Mouse (Mus musculus) macrophage (primary cell): Measurements from ENCODE around the gene Bckdhb. TPM values are rescaled to one million over a fixed set of nuclear protein-coding genes. Genes with fewer than 3 reads are reported as not detected.
"Not testable (repeated sequence)": the region's sequence is repeated elsewhere in the genome, so short reads cannot be mapped to it uniquely, and the experiment has no call there.

ENCODE experiments used
- H3K27ac ChIP-seq: fragments of 350-480 bp; formaldehyde crosslinking; 2 replicates; pipeline ENCODE4 v1.9.0; 2021
- H3K36me3 ChIP-seq: fragments of 350-480 bp; formaldehyde crosslinking; 2 replicates; pipeline ENCODE4 v1.9.0; 2021; ENCODE audit errors: inconsistent target
- H3K4me3 ChIP-seq: fragments of 350-480 bp; formaldehyde crosslinking; 2 replicates; pipeline ENCODE4 v1.9.0; 2021; ENCODE audit errors: inconsistent target
- H3K79me2 ChIP-seq: fragments of 350-480 bp; formaldehyde crosslinking; 2 replicates; pipeline ENCODE4 v1.9.0; 2021; ENCODE audit errors: inconsistent target
- WGBS: methylation state at CpG from one replicate; pipeline ENCODE4 v1.1.7; 2026; ENCODE audit warnings: inconsistent platforms; ENCODE audit not compliant: missing documents; 5-methylcytosine and 5-hydroxymethylcytosine counted together
- polyA plus RNA-seq: library from polyadenylated mRNA; stranded (reverse); fragments of 250-400 nt; gene quantifications from 3 replicates; pipeline ENCODE4 v1.2.4, GENCODE M21; 2018; ENCODE audit warnings: inconsistent platforms

Bckdhb gene
- polyA plus RNA-seq, 1 experiment from 2014 or later, result 9.8 TPM

DNA sequence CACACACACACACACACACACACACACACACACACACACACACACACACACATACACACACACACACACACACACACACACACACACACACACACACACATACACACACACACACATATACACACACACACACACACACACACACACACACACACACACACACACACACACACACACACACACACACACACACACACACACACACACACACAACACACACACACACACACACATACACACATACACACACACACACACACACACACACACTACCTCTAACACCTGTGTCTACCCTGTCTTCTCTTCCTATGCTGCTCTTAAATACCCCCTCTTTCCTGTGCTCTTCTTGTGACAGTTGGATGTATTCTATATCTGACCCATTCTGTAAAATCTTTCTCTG, 14.6 kb downstream of the Bckdhb start:
- H3K36me3 ChIP-seq, H3K4me3 ChIP-seq, H3K27ac ChIP-seq, H3K79me2 ChIP-seq: not testable (repeated sequence)

DNA sequence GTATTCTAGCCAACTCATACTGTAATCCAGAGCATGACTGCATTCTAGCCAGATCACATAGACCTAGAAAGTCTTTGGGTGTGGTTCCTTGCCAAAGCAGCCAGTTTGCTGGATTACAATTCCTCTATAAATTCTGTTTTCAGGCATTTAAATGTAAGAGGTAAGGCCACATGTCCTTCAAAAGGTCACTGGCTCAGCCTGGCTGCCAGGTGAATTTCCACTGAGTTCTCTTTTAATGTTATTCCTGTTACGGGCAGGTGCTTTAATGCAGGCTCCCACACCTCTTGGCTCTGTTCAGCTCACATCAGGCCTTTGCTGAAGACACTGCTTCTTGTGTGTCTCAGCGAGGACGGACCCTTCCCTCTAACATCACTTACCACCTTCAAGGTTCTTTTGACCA, 15.1 kb downstream of the Bckdhb start:
- Histone ChIP-seq H3K4me3 (no peak overlapping the region), H3K27ac (no peak overlapping the region), H3K79me2 (no peaks in the 10 kb centered on the region), H3K36me3 (no peaks in the 10 kb centered on the region)
- 86% methylated on average over 3 of the region's 3 CpGs for WGBS

DNA sequence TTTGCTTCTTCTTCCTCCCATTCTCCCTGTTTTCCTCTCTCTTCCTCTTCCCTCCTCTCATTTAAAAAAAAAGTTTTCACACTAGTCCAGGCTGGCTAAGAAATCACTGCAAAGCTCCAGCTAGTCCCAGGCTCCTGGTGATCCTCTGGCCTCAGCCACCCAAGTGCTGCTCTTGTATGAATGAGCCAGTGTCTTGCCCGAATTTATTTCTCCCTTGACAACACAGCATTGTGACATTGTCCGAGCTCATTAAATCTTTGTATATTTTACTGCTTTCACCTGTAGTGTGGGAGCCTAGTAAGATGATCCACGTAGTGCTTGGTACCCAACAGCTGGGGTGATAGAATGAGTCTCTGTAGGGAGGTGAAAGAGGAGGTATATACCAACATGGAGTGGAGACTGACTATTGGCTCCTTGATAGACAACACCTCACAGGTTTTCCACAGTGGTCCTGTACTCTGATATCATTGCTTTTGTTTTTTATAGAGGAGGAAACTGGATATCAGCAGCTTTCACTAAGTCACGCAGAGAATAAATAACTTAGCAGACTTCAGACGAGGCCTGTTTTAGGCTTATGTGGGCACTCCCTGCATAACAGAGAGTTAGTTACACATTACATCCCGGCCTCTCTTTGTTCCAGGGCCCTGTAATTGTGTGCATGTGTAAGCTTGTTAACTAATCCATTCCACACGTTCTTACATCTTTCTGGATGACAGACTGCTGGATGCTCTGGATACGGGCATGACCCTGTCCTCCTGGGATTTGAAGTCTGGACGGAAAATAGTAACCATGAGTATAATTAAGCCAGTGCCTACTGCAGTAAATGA, 15.8 kb downstream of the Bckdhb start:
- no peak overlapping the region for H3K27ac ChIP-seq

DNA sequence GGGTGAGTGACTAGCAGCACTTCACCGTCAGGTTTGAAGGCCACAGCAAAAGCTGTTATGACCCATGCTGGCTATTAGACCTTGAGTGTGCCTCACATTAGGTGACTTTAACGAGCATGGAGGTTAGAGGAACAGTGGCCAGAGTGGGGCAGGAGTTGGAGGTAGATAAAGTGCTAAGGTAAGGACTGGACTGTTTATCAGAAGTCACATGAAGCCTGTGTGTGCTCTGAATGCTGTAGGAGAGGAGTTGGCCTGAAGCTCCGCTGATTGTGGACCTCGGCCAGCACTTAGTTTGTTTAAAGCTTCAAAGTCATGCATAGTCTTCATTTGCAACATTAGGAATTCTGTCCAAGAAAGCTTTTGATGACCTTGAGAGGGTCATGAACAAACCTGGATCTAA, 26.4 kb downstream of the Bckdhb start:
- WGBS, result 93% methylated on average over 4 of the region's 4 CpGs
- Histone ChIP-seq H3K36me3 (no peaks in the 10 kb centered on the region), H3K4me3 (no peak overlapping the region), H3K27ac (no peak overlapping the region), H3K79me2 (no peaks in the 10 kb centered on the region)

More for the DNA sequence above, 15.8 kb downstream of the Bckdhb start:
- Histone ChIP-seq H3K4me3 (no peak overlapping the region), H3K36me3 (no peaks in the 10 kb centered on the region), H3K79me2 (no peaks in the 10 kb centered on the region)
- WGBS, result 97% methylated on average over 9 of the region's 9 CpGs

DNA sequence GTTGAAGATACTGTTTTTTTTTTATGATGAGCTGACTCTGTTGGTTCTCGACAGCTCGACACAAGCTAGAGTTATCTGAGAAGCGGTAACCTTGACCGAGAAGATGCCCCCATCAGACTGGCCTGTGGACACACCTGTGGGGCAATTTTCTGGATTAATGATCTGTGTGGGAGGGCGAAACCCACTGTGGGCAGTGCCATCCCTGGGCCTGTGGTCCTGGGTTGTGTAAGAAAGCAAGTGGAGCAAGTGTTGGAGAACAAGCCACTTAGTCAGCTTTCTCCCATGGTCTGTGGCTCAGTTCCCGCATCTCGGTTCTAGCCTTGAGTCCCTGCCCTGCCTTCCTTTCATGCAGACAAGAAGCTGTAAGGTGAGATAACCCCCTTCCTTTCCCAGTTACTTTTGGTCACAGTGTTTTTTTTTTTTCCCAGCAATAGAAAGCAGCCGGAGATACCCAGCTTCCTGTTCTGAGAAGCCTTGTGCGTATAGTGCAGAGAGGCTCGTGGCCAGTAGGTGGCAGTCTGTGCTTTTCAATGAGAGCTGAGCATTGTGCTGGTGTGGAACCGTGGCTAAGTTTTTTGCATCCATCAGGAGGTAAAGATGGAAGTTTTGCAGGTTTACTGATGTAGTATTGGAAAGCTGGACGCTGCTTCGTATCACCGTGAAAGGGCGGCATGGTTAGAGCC, 31.8 kb downstream of the Bckdhb start:
- 52% methylated on average over 15 of the region's 15 CpGs for WGBS
- Histone ChIP-seq H3K36me3 (no peaks in the 10 kb centered on the region), H3K79me2 (no peaks in the 10 kb centered on the region), H3K27ac (no peak overlapping the region), H3K4me3 (no peak overlapping the region)

DNA sequence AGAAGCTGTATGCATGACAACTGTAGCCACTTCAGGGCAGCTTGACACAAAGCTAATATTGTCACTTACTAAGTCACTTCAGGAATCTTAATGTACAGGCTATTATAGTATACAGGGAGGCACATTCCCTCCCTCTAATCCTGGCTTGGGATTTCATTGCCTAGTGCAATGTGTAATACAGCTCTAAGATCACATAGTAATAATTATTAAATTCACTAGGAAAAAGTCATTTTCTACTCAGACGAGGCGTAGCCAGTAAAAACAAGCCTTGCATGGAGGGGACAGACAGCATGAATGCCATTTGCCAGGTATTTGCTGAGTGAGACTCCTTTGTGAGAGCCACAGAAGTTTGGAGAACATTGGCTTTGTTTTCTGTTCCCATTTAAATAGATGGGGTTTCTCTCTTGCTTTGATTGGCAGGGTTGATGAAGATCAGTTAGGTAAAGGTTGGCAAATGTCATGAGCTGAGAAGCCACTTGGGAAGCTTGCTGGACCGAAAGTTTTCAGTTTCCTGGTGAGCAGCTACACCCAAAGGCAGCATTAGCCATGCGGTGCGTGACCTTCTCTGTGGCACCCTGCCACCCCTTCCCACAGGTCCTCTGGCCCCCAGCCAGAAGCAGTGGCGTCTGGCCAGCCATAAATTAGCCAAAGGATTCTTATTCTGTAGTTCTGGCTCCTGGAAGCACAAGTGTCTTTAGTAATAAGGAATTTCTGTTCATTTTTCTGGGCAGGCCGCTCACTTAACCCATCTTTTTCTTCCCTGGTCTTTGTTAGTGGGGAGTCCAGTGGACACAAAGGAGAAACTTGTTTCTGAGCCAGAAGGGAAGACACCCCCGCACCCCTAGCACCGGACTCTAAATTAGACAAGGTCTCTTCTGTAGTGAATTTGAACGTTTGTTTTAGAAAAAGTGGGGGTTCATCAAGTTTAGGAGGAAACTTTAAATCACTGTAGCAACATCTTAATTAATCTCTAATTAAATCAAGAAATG, 37.4 kb downstream of the Bckdhb start:
- WGBS, result 83% methylated on average over 10 of the region's 10 CpGs

DNA sequence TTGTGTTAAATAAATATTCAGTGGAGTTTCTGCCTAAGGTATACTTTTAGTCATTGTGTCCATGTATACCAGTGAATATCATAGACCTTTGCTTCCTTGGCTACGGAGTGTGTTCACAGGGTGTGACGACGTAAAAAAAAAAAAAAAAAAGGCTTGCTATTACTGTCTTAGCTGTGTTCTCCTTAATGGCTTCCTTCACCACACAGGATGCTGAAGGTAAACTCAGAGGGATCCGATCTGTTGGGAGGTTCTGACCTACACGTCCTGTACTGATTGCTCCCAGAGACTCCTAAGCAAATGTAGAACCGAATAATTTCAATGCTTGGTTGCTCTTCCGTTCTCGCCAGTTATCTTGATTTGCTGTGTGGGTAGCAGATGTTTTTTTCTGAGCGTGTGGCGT, 38.4 kb downstream of the Bckdhb start:
- Histone ChIP-seq H3K27ac (no peak overlapping the region), H3K4me3 (no peak overlapping the region), H3K79me2 (no peaks in the 10 kb centered on the region), H3K36me3 (no peaks in the 10 kb centered on the region)
- WGBS, result 95% methylated on average over 10 of the region's 10 CpGs

More for the DNA sequence above, 37.4 kb downstream of the Bckdhb start:
- no peak overlapping the region for H3K4me3 ChIP-seq
- H3K36me3 ChIP-seq, result no peaks in the 10 kb centered on the region
- H3K79me2 ChIP-seq, result no peaks in the 10 kb centered on the region
- no peak overlapping the region for H3K27ac ChIP-seq

DNA sequence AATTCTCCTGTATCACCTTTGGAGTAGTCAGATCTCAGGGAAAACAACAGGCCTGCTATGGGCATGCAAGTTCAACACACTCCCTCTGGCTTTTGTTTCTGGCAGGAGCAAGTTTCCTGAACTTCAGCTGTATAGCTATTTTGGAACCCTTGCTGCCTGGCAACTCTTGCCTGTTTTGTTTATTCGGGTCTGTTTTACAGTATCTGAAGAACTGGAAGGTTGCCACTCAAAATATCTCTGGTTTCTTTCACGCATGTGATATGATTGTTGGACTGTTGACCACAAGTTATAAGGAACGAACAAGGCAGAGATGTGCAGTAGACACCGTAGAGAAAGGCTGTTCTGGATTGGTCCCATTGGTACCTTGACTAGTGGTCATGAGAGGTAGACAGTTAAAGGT, 39.4 kb downstream of the Bckdhb start:
- 98% methylated on average over 4 of the region's 4 CpGs for WGBS
- Histone ChIP-seq H3K79me2 (no peaks in the 10 kb centered on the region), H3K27ac (no peak overlapping the region), H3K36me3 (no peaks in the 10 kb centered on the region), H3K4me3 (no peak overlapping the region)

DNA sequence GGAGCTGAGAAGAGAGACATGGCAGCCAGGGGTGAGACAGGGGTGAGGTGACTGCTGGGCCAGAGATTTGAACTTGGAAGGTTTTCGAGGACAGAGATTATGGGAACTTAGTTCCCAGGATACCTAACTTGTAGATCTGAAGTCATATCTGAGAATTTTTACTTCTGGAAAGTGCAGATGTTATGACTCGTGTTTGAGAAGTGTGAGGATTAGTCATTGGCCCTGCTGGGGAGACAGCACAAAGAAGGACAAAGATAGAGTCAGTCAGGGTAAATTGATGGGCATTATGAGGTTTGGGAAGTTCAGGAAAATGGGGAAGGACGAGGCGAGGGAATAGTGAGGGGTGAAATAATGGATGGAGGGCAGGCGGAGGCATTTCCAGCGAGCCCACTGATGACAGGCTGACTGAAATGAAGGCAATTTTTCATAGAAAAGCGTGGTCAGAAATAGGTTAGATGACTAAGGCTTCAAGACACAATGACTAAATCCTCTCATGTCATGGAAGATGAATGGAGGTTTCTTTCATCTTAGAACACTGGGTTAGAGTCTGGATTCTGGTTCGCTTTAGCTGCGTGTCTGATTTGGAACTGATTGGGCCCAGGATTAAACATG, 42.6 kb downstream of the Bckdhb start:
- no peaks in the 10 kb centered on the region for H3K79me2 ChIP-seq
- WGBS, result 99% methylated on average over 9 of the region's 9 CpGs

DNA sequence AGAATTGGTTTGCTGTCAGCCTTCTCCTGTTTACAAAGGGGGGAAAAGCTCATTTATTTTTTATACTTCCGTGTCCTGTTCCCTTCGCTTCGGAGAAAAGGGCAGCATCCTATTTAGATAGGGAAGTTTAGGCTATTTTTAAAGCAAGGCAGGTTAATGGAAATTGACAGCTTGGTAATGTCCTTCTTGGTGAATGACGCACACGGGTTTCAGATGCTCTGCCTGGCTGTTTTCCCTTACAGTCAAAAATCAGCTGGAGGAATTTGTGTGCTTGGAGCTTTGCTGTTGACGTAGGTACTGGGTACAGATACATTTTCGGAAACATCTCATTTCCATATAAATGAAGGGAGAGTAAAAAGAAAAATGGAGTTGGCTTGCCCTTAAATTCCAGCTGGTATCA, 44.4 kb downstream of the Bckdhb start:
- Histone ChIP-seq H3K27ac (no peak overlapping the region), H3K36me3 (no peaks in the 10 kb centered on the region), H3K79me2 (no peaks in the 10 kb centered on the region), H3K4me3 (no peak overlapping the region)
- WGBS, result 92% methylated on average over 7 of the region's 7 CpGs

More for the DNA sequence above, 42.6 kb downstream of the Bckdhb start:
- H3K36me3 ChIP-seq, result no peaks in the 10 kb centered on the region
- no peak overlapping the region for H3K27ac ChIP-seq
- H3K4me3 ChIP-seq, result no peak overlapping the region

DNA sequence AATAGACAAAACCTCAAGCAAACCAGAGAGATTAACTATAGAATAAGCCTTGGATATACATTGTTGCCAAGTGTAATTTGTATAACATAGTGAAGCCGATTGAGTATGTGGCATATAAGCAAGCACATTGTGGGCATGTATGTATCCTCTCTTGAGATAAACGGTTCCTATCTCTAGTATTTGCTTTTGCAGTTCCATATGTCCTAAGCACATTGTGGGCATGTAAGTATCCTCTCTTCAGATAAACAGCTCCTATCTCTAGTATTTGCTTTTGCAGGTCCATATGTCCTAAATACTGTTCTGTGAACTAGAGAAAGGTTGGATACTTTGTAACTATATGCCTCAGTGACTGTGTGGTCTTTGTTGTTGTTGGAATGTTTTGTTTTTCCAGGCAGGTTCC, 48.5 kb downstream of the Bckdhb start:
- no peaks in the 10 kb centered on the region for H3K79me2 ChIP-seq
- WGBS, result 100% methylated on average over 2 of the region's 2 CpGs
- H3K36me3 ChIP-seq, result no peaks in the 10 kb centered on the region
- no peak overlapping the region for H3K4me3 ChIP-seq
- H3K27ac ChIP-seq, result no peak overlapping the region

DNA sequence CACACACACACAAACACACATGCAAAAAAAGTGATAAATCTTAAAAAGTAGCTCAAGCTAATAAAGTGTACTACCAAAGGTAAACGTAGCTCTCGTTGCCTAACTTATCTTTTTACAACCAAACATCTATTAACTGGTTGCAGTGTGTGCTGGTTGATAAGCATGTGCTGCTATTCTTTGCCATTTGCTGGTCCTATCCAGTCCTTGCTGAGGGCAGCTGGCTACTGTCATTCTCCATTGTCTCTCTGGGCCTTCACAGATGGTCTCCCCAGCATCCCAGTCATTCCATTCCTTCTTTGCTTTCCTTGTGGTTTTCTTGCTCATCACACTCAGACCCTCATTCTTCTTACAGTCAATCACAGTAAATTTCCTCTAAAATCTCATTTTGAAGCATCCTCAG, 50.9 kb downstream of the Bckdhb start:
- WGBS, result 94% methylated on average over 2 of the region's 2 CpGs
- H3K79me2 ChIP-seq, result no peaks in the 10 kb centered on the region
- H3K4me3 ChIP-seq, result no peak overlapping the region
- H3K27ac ChIP-seq, result no peak overlapping the region
- no peaks in the 10 kb centered on the region for H3K36me3 ChIP-seq

DNA sequence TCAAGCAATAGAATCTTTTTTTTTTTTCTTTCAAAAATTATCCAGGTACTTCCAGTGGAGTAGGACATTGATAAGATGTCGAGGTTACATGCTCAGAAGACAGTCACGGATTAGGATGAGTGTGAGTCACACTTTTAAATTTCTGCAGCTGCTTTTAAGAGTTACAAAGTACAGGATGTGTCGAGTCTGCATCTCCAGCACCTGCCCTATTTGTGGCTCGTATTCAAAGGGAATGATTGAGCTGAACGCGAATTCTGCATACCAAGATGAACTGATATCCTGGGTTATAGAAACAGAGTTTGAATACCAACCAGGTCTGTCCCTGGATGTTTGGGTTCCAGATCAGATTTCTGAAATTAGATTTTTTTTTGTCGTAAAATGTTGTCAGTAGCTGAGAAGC, 56.3 kb downstream of the Bckdhb start:
- Histone ChIP-seq H3K4me3 (no peak overlapping the region), H3K36me3 (no peaks in the 10 kb centered on the region), H3K79me2 (no peaks in the 10 kb centered on the region), H3K27ac (no peak overlapping the region)
- 93% methylated on average over 7 of the region's 7 CpGs for WGBS

DNA sequence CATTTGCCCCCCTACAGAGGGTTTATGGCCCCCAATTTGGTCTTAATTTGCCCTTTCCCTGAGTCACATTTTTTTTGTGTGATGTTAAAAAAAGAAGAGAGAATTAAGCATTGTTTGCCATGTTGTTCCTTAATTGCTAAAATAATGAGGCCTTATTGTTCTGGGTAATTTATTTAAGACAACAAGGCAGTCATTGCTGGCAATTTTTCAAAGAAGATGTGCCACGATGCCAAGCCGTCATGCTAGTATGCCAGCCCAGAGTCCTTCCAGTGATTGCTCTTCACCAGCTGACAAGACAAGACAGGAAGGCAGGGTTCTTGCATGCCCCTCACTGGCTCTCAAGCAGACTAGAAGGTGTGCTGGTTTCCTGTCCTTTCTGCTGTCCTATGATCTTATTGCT, 84.0 kb downstream of the Bckdhb start:
- Histone ChIP-seq H3K36me3 (no peaks in the 10 kb centered on the region), H3K4me3 (no peak overlapping the region), H3K27ac (no peak overlapping the region), H3K79me2 (no peaks in the 10 kb centered on the region)
- 100% methylated on average over 2 of the region's 2 CpGs for WGBS
